Mouse (Mus musculus) brain, embryonic 14.5 days (tissue): ENCODE data around the gene Camk2b. TPM values are rescaled to one million over a fixed set of nuclear protein-coding genes. Genes with fewer than 3 reads are reported as not detected.
A peak's percentile ranks its signal among the peaks of the same experiment; 100 is the strongest.

Source experiments
- DNase-seq: peaks from one replicate; pipeline ENCODE4 v3.0.0-alpha.2; 2011; ENCODE audit warnings: low read depth
- CTCF ChIP-seq: fragments of 200-500 bp; IDR thresholded peaks from 2 replicates; pipeline ENCODE4 v1.5.1; 2012; ENCODE audit warnings: inconsistent platforms, mild to moderate bottlenecking, moderate library complexity, borderline replicate concordance; ENCODE audit not compliant: insufficient read depth, insufficient read length; ENCODE audit errors: extremely low read depth
- POLR2A ChIP-seq: fragments of 200-500 bp; IDR thresholded peaks from 2 replicates; pipeline ENCODE4 v1.6.1; 2012; ENCODE audit warnings: mild to moderate bottlenecking, inconsistent platforms, borderline replicate concordance; ENCODE audit not compliant: poor library complexity, insufficient read depth, insufficient read length, severe bottlenecking; ENCODE audit errors: extremely low read depth
- polyA plus RNA-seq: library from polyadenylated mRNA; depleted of rRNA; stranded (reverse); fragments of >200 nt; gene quantifications from 2 replicates; pipeline ENCODE4 v1.2.3, GENCODE M21; 2012

Gene Camk2b
- polyA plus RNA-seq, 1 experiment, result 126 TPM

- peak; percentile 80 for DNase-seq
- TF ChIP-seq POLR2A (no peak), CTCF (no peak)
These were observed 526 bp downstream of the Camk2b start for GRCm38 (mm10) chr11:6065551-6066121.

GRCm38 (mm10) chr11:6065046-6065521 lies 1.1 kb downstream of the Camk2b start:
- no peak for DNase-seq

GRCm38 (mm10) chr11:6064215-6065045 lies 1.7 kb downstream of the Camk2b start:
- peak; percentile 59 for DNase-seq
- TF ChIP-seq POLR2A (no peak), CTCF (no peak)

More at GRCm38 (mm10) chr11:6065046-6065521, 1.1 kb downstream of the Camk2b start:
- no peak for TF ChIP-seq POLR2A
- TF ChIP-seq CTCF, result no peak

GRCm38 (mm10) chr11:6063501-6064214 lies 2.5 kb downstream of the Camk2b start:
- no peak for DNase-seq
- TF ChIP-seq POLR2A (no peak), CTCF (no peak)

GRCm38 (mm10) chr11:6063065-6063464 lies 3.1 kb downstream of the Camk2b start:
- no peak for TF ChIP-seq POLR2A
- no peak for TF ChIP-seq CTCF
- no peak for DNase-seq

GRCm38 (mm10) chr11:6062329-6062728 lies 3.8 kb downstream of the Camk2b start:
- TF ChIP-seq POLR2A (no peak), CTCF (no peak)
- DNase-seq, result no peak

GRCm38 (mm10) chr11:6061891-6062290 lies 4.3 kb downstream of the Camk2b start:
- no peak for DNase-seq
- TF ChIP-seq CTCF, result no peak
- no peak for TF ChIP-seq POLR2A

- TF ChIP-seq CTCF (no peak), POLR2A (no peak)
- DNase-seq, result no peak
These were observed 7.0 kb downstream of the Camk2b start for GRCm38 (mm10) chr11:6059162-6059561.

- TF ChIP-seq POLR2A (no peak), CTCF (no peak)
- DNase-seq, result no peak
These were observed 12.8 kb downstream of the Camk2b start for GRCm38 (mm10) chr11:6053386-6053785.

- no peak for DNase-seq
- no peak for TF ChIP-seq POLR2A
- no peak for TF ChIP-seq CTCF
These were observed 16.0 kb downstream of the Camk2b start for GRCm38 (mm10) chr11:6050066-6050560.

- DNase-seq, result no peak
These were observed 18.0 kb downstream of the Camk2b start for GRCm38 (mm10) chr11:6048208-6048607.

GRCm38 (mm10) chr11:6038929-6039328 lies 27.2 kb downstream of the Camk2b start:
- DNase-seq, result peak; percentile 79
- TF ChIP-seq CTCF (no peak), POLR2A (no peak)

More at GRCm38 (mm10) chr11:6048208-6048607, 18.0 kb downstream of the Camk2b start:
- TF ChIP-seq CTCF (no peak), POLR2A (no peak)

- no peak for DNase-seq
- no peak for TF ChIP-seq POLR2A
These were observed 28.5 kb downstream of the Camk2b start for GRCm38 (mm10) chr11:6037686-6038085.

GRCm38 (mm10) chr11:6037198-6037597 lies 29.0 kb downstream of the Camk2b start:
- no peak for DNase-seq
- TF ChIP-seq POLR2A (no peak), CTCF (no peak)

- no peak for DNase-seq
- no peak for TF ChIP-seq CTCF
These were observed 29.7 kb downstream of the Camk2b start for GRCm38 (mm10) chr11:6036477-6036876.
